Mouse (Mus musculus) lung, embryonic 16.5 days (tissue): ENCODE data around the gene Rbks. TPM values are rescaled to one million over a fixed set of nuclear protein-coding genes. Genes with fewer than 3 reads are reported as not detected.
A peak's percentile ranks its signal among the peaks of the same experiment; 100 is the strongest.

ENCODE experiments used
- ATAC-seq: fragments of 200-750 bp; cut with Nextera tagmentation; 2 replicates; pipeline ENCODE4 v1.8.0; 2017; ENCODE audit warnings: low read depth, mild to moderate bottlenecking, moderate library complexity
- H3K27ac ChIP-seq: fragments of 300-500 bp; sonication (generic); 2 replicates; pipeline ENCODE4 v1.5.1; 2014; ENCODE audit warnings: mild to moderate bottlenecking, control low read depth, low read length
- H3K27me3 ChIP-seq: fragments of 300-500 bp; sonication (generic); 2 replicates; pipeline ENCODE4 v1.6.1; 2014; ENCODE audit warnings: low read depth, low read length, mixed read lengths; ENCODE audit not compliant: control insufficient read depth, insufficient read depth
- H3K36me3 ChIP-seq: fragments of 300-500 bp; sonication (generic); 2 replicates; pipeline ENCODE4 v1.6.1; 2014; ENCODE audit warnings: low read length; ENCODE audit not compliant: control insufficient read depth, insufficient read depth
- H3K4me1 ChIP-seq: fragments of 300-500 bp; sonication (generic); replicated peaks from 2 replicates; pipeline ENCODE4 v1.6.1; 2014; ENCODE audit warnings: low read length, mixed read lengths; ENCODE audit not compliant: control insufficient read depth, insufficient read depth
- H3K4me2 ChIP-seq: fragments of 300-500 bp; sonication (generic); 2 replicates; pipeline ENCODE4 v1.6.1; 2014; ENCODE audit warnings: low read depth, low read length, control low read depth
- H3K4me3 ChIP-seq: fragments of 300-500 bp; sonication (generic); 2 replicates; pipeline ENCODE4 v1.5.1; 2014; ENCODE audit warnings: mild to moderate bottlenecking, low read length, control low read depth
- H3K9ac ChIP-seq: fragments of 300-500 bp; sonication (generic); 2 replicates; pipeline ENCODE4 v1.6.1; 2014; ENCODE audit warnings: low read length, control low read depth
- H3K9me3 ChIP-seq: fragments of 300-500 bp; sonication (generic); 2 replicates; pipeline ENCODE4 v1.6.1; 2016; ENCODE audit warnings: low read length; ENCODE audit not compliant: control insufficient read depth
- WGBS: fragments of 180-500 bp; shearing (Covaris S2); extraction: QIAGEN DNeasy Blood & Tissue Kit; methylation state at CpG from one replicate; pipeline ENCODE4 v1.1.7; 2014; 5-methylcytosine and 5-hydroxymethylcytosine counted together
- polyA plus RNA-seq: library from polyadenylated mRNA; unstranded; fragments of >200 nt; fragmentation: Nextera tagmentation; extraction: Ambion mirVana; gene quantifications from 2 replicates; pipeline ENCODE4 v1.2.1, GENCODE M21; 2015

Rbks gene
- polyA plus RNA-seq, 1 experiment from 2014 or later, result 5.1 TPM

- no peaks in the 10 kb centered on the region; the same call in 1 of the 2 replicates for H3K9me3 ChIP-seq
- WGBS, result 43% methylated on average over 2 of the region's 2 CpGs
- H3K27ac ChIP-seq, result peak overlapping the region; percentile 73
- H3K9ac ChIP-seq, result no peak overlapping the region
- H3K36me3 ChIP-seq, result no peaks in the 10 kb centered on the region
- H3K4me2 ChIP-seq, result no peak overlapping the region
- H3K4me3 ChIP-seq, result no peak overlapping the region
- ATAC-seq, result peak; percentile 80
- H3K27me3 ChIP-seq, result no peaks in the 10 kb centered on the region
- H3K4me1 ChIP-seq, result peaks cover 10% of the 10 kb centered on the region
Observed at GRCm38 (mm10) chr5:31713280-31713711, 15.9 kb upstream of the Rbks start.

- Histone ChIP-seq H3K27me3 (no peaks in the 10 kb centered on the region), H3K9ac (no peak overlapping the region), H3K4me3 (no peak overlapping the region), H3K36me3 (no peaks in the 10 kb centered on the region), H3K4me1 (peaks cover 6% of the 10 kb centered on the region), H3K4me2 (no peak overlapping the region), H3K9me3 (no peaks in the 10 kb centered on the region; the same call in 1 of the 2 replicates), H3K27ac (no peak overlapping the region)
- 77% methylated on average over 1 of the region's 1 CpGs for WGBS
- no peak for ATAC-seq
Observed at GRCm38 (mm10) chr5:31709389-31709788, 12.0 kb upstream of the Rbks start.

- Histone ChIP-seq H3K27me3 (no peaks in the 10 kb centered on the region), H3K4me1 (no peaks in the 10 kb centered on the region; the same call in 1 of the 2 replicates), H3K4me3 (no peak overlapping the region), H3K9me3 (no peaks in the 10 kb centered on the region; the same call in 1 of the 2 replicates), H3K27ac (no peak overlapping the region), H3K9ac (no peak overlapping the region), H3K36me3 (no peaks in the 10 kb centered on the region), H3K4me2 (no peak overlapping the region)
- no peak for ATAC-seq
- WGBS, result 61% methylated on average over 4 of the region's 4 CpGs
Observed at GRCm38 (mm10) chr5:31706826-31707225, 9.4 kb upstream of the Rbks start.

- H3K4me1 ChIP-seq, result no peaks in the 10 kb centered on the region
- no peak overlapping the region for H3K4me3 ChIP-seq
- WGBS, result 83% methylated on average over 5 of the region's 5 CpGs
- no peak overlapping the region for H3K27ac ChIP-seq
- no peak for ATAC-seq
- no peak overlapping the region for H3K9ac ChIP-seq
- no peak overlapping the region for H3K4me2 ChIP-seq
- no peaks in the 10 kb centered on the region; the same call in 1 of the 2 replicates for H3K9me3 ChIP-seq
- H3K36me3 ChIP-seq, result no peaks in the 10 kb centered on the region
- H3K27me3 ChIP-seq, result no peaks in the 10 kb centered on the region
Observed at GRCm38 (mm10) chr5:31704971-31705370, 7.5 kb upstream of the Rbks start.

GRCm38 (mm10) chr5:31699397-31699796 lies 2.0 kb upstream of the Rbks start:
- H3K4me1 ChIP-seq, result peaks cover 4% of the 10 kb centered on the region; the same call in 1 of the 2 replicates
- H3K9ac ChIP-seq, result no peak overlapping the region
- no peak overlapping the region for H3K27ac ChIP-seq
- H3K36me3 ChIP-seq, result no peaks in the 10 kb centered on the region
- H3K9me3 ChIP-seq, result no peaks in the 10 kb centered on the region
- ATAC-seq, result no peak
- H3K27me3 ChIP-seq, result no peaks in the 10 kb centered on the region
- no peak overlapping the region for H3K4me2 ChIP-seq
- H3K4me3 ChIP-seq, result no peak overlapping the region

GRCm38 (mm10) chr5:31698931-31699330 lies 1.5 kb upstream of the Rbks start:
- Histone ChIP-seq H3K4me3 (no peak overlapping the region), H3K27ac (no peak overlapping the region), H3K36me3 (no peaks in the 10 kb centered on the region), H3K27me3 (no peaks in the 10 kb centered on the region), H3K4me1 (peaks cover 4% of the 10 kb centered on the region; the same call in 1 of the 2 replicates), H3K9ac (no peak overlapping the region), H3K4me2 (no peak overlapping the region), H3K9me3 (no peaks in the 10 kb centered on the region)
- no peak for ATAC-seq
- 38% methylated on average over 4 of the region's 4 CpGs for WGBS

GRCm38 (mm10) chr5:31698297-31698726 lies 885 bp upstream of the Rbks start:
- no peaks in the 10 kb centered on the region for H3K9me3 ChIP-seq
- H3K27me3 ChIP-seq, result no peaks in the 10 kb centered on the region
- H3K27ac ChIP-seq, result peak overlapping the region; percentile 92
- H3K4me1 ChIP-seq, result peaks cover 4% of the 10 kb centered on the region; the same call in 1 of the 2 replicates
- ATAC-seq, result peak; percentile 80
- H3K4me3 ChIP-seq, result peak overlapping the region; percentile 93
- H3K4me2 ChIP-seq, result peak overlapping the region; percentile 85
- no peaks in the 10 kb centered on the region for H3K36me3 ChIP-seq
- H3K9ac ChIP-seq, result peak overlapping the region; percentile 95
- 3% methylated on average over 16 of the region's 16 CpGs for WGBS

- H3K4me2 ChIP-seq, result peak within 1 kb of the TSS; percentile 85
- peak within 1 kb of the TSS; percentile 93 for H3K4me3 ChIP-seq
- H3K4me1 ChIP-seq, result peaks cover 4% of the 10 kb centered on the region; the same call in 1 of the 2 replicates
- H3K9ac ChIP-seq, result peak within 1 kb of the TSS; percentile 95
- no peaks in the 10 kb centered on the region for H3K36me3 ChIP-seq
- peak within 1 kb of the TSS; percentile 92 for H3K27ac ChIP-seq
- ATAC-seq, result peak; percentile 96
- WGBS, result under 1% methylated on average over 71 of the region's 71 CpGs
- no peaks in the 10 kb centered on the region for H3K27me3 ChIP-seq
- H3K9me3 ChIP-seq, result no peaks in the 10 kb centered on the region
Observed at GRCm38 (mm10) chr5:31697644-31698296, 343 bp upstream of the Rbks start, which contains the start of gene Babam2. Gene Babam2 (plus strand): TSS chr5:31697684.

- H3K4me2 ChIP-seq, result no peak overlapping the region
- H3K27ac ChIP-seq, result no peak overlapping the region
- no peak for ATAC-seq
- no peak overlapping the region for H3K9ac ChIP-seq
- H3K4me1 ChIP-seq, result peaks cover 4% of the 10 kb centered on the region; the same call in 1 of the 2 replicates
- no peaks in the 10 kb centered on the region for H3K36me3 ChIP-seq
- no peaks in the 10 kb centered on the region for H3K9me3 ChIP-seq
- no peak overlapping the region for H3K4me3 ChIP-seq
- H3K27me3 ChIP-seq, result no peaks in the 10 kb centered on the region
Observed at GRCm38 (mm10) chr5:31693191-31693590, 4.2 kb downstream of the Rbks start.
